Mouse (Mus musculus): ENCODE data around the gene Bmf. TPM values are rescaled to one million over a fixed set of nuclear protein-coding genes. Genes with fewer than 3 reads are reported as not detected.

Bmf gene
- polyA plus RNA-seq, 1 experiment from 2014 or later: 6.7 TPM

- Histone ChIP-seq H3K4me3 (ENCODE audit: low read length) (peak overlapping the region; percentile 23), H3K27ac (ENCODE audit: low read length) (peak overlapping the region; percentile 97), H3K27me3 (ENCODE audit: control insufficient read depth, insufficient read depth, low read depth, low read length) (no peaks in the 10 kb centered on the region), H3K4me2 (ENCODE audit: low read depth, low read length) (peak overlapping the region; percentile 89), H3K4me1 (replicated peaks; ENCODE audit: control insufficient read depth, insufficient read depth, low read length) (peaks cover 71% of the 10 kb centered on the region), H3K9me3 (ENCODE audit: control insufficient read depth, low read length) (no peaks in the 10 kb centered on the region), H3K9ac (ENCODE audit: low read length) (peak overlapping the region; percentile 59), H3K36me3 (ENCODE audit: control insufficient read depth, insufficient read depth, low read length) (no peaks in the 10 kb centered on the region)
- 54% methylated on average over 3 of the region's 3 CpGs for WGBS
- ATAC-seq (ENCODE audit: low read depth): no peak
These were observed 2.7 kb downstream of the Bmf start for GRCm38 (mm10) chr2:118546798-118547165.

- Histone ChIP-seq H3K27ac (ENCODE audit: low read length) (peak overlapping the region; percentile 97), H3K9me3 (ENCODE audit: control insufficient read depth, low read length) (no peaks in the 10 kb centered on the region), H3K9ac (ENCODE audit: low read length) (peak overlapping the region; percentile 59), H3K4me1 (replicated peaks; ENCODE audit: control insufficient read depth, insufficient read depth, low read length) (peaks cover 74% of the 10 kb centered on the region), H3K4me3 (ENCODE audit: low read length) (peak overlapping the region; percentile 23), H3K36me3 (ENCODE audit: control insufficient read depth, insufficient read depth, low read length) (no peaks in the 10 kb centered on the region), H3K4me2 (ENCODE audit: low read depth, low read length) (peak overlapping the region; percentile 89), H3K27me3 (ENCODE audit: control insufficient read depth, insufficient read depth, low read depth, low read length) (no peaks in the 10 kb centered on the region)
- no peak for ATAC-seq (ENCODE audit: low read depth)
- 26% methylated on average over 5 of the region's 5 CpGs for WGBS
These were observed 3.2 kb downstream of the Bmf start for GRCm38 (mm10) chr2:118546104-118546797.

GRCm38 (mm10) chr2:118545242-118546103 lies 4.0 kb downstream of the Bmf start:
- Histone ChIP-seq H3K9me3 (ENCODE audit: control insufficient read depth, low read length) (no peaks in the 10 kb centered on the region), H3K9ac (ENCODE audit: low read length) (peak overlapping the region; percentile 58), H3K27ac (ENCODE audit: low read length) (peak overlapping the region; percentile 97), H3K4me1 (replicated peaks; ENCODE audit: control insufficient read depth, insufficient read depth, low read length) (peaks cover 82% of the 10 kb centered on the region), H3K36me3 (ENCODE audit: control insufficient read depth, insufficient read depth, low read length) (no peaks in the 10 kb centered on the region), H3K27me3 (ENCODE audit: control insufficient read depth, insufficient read depth, low read depth, low read length) (no peaks in the 10 kb centered on the region), H3K4me2 (ENCODE audit: low read depth, low read length) (peak overlapping the region; percentile 89), H3K4me3 (ENCODE audit: low read length) (peak overlapping the region; percentile 23)
- WGBS: 15% methylated on average over 23 of the region's 23 CpGs
- peak; percentile 6; the same call in 1 of the 2 replicates for ATAC-seq (ENCODE audit: low read depth)

GRCm38 (mm10) chr2:118543893-118544799 lies 5.3 kb downstream of the Bmf start:
- 4% methylated on average over 22 of the region's 23 CpGs for WGBS
- Histone ChIP-seq H3K4me2 (ENCODE audit: low read depth, low read length) (peak overlapping the region; percentile 89), H3K27me3 (ENCODE audit: control insufficient read depth, insufficient read depth, low read depth, low read length) (no peaks in the 10 kb centered on the region), H3K9ac (ENCODE audit: low read length) (peak overlapping the region; percentile 59), H3K4me3 (ENCODE audit: low read length) (peak overlapping the region; percentile 45), H3K36me3 (ENCODE audit: control insufficient read depth, insufficient read depth, low read length) (no peaks in the 10 kb centered on the region), H3K4me1 (replicated peaks; ENCODE audit: control insufficient read depth, insufficient read depth, low read length) (peaks cover 94% of the 10 kb centered on the region), H3K27ac (ENCODE audit: low read length) (peak overlapping the region; percentile 97), H3K9me3 (ENCODE audit: control insufficient read depth, low read length) (no peaks in the 10 kb centered on the region)
- ATAC-seq (ENCODE audit: low read depth): peak; percentile 80

GRCm38 (mm10) chr2:118542971-118543573 lies 6.4 kb downstream of the Bmf start:
- Histone ChIP-seq H3K4me2 (ENCODE audit: low read depth, low read length) (no peak overlapping the region), H3K9me3 (ENCODE audit: control insufficient read depth, low read length) (no peaks in the 10 kb centered on the region), H3K27ac (ENCODE audit: low read length) (peak overlapping the region; percentile 97), H3K9ac (ENCODE audit: low read length) (peak overlapping the region; percentile 40), H3K4me3 (ENCODE audit: low read length) (no peak overlapping the region), H3K4me1 (replicated peaks; ENCODE audit: control insufficient read depth, insufficient read depth, low read length) (peaks cover 88% of the 10 kb centered on the region), H3K27me3 (ENCODE audit: control insufficient read depth, insufficient read depth, low read depth, low read length) (no peaks in the 10 kb centered on the region), H3K36me3 (ENCODE audit: control insufficient read depth, insufficient read depth, low read length) (0 out of 2 replicates have a peak, but pooled peaks cover 2% of the 10 kb centered on the region)
- 80% methylated on average over 1 of the region's 1 CpGs for WGBS
- no peak for ATAC-seq (ENCODE audit: low read depth)

- Histone ChIP-seq H3K27me3 (ENCODE audit: control insufficient read depth, insufficient read depth, low read depth, low read length) (no peaks in the 10 kb centered on the region), H3K36me3 (ENCODE audit: control insufficient read depth, insufficient read depth, low read length) (0 out of 2 replicates have a peak, but pooled peaks cover 2% of the 10 kb centered on the region), H3K4me2 (ENCODE audit: low read depth, low read length) (no peak overlapping the region), H3K4me3 (ENCODE audit: low read length) (no peak overlapping the region), H3K4me1 (replicated peaks; ENCODE audit: control insufficient read depth, insufficient read depth, low read length) (peaks cover 84% of the 10 kb centered on the region), H3K9me3 (ENCODE audit: control insufficient read depth, low read length) (no peaks in the 10 kb centered on the region), H3K9ac (ENCODE audit: low read length) (no peak overlapping the region), H3K27ac (ENCODE audit: low read length) (0 out of 2 replicates have a peak overlapping the region, but pooled peaks have one; percentile 98)
- 79% methylated on average over 3 of the region's 3 CpGs for WGBS
- no peak for ATAC-seq (ENCODE audit: low read depth)
These were observed 7.8 kb downstream of the Bmf start for GRCm38 (mm10) chr2:118541716-118542115.

- H3K4me1 ChIP-seq (replicated peaks; ENCODE audit: control insufficient read depth, insufficient read depth, low read length): peaks cover 81% of the 10 kb centered on the region
- 3% methylated on average over 6 of the region's 6 CpGs for WGBS
- no peaks in the 10 kb centered on the region for H3K27me3 ChIP-seq (ENCODE audit: control insufficient read depth, insufficient read depth, low read depth, low read length)
- peak; percentile 63 for ATAC-seq (ENCODE audit: low read depth)
- peak overlapping the region; percentile 31 for H3K9ac ChIP-seq (ENCODE audit: low read length)
- peak overlapping the region; percentile 34 for H3K4me2 ChIP-seq (ENCODE audit: low read depth, low read length)
- peak overlapping the region; percentile 98 for H3K27ac ChIP-seq (ENCODE audit: low read length)
- 0 out of 2 replicates have a peak, but pooled peaks cover 2% of the 10 kb centered on the region for H3K36me3 ChIP-seq (ENCODE audit: control insufficient read depth, insufficient read depth, low read length)
- H3K9me3 ChIP-seq (ENCODE audit: control insufficient read depth, low read length): no peaks in the 10 kb centered on the region
- H3K4me3 ChIP-seq (ENCODE audit: low read length): no peak overlapping the region
These were observed 8.8 kb downstream of the Bmf start for GRCm38 (mm10) chr2:118540691-118541117.

GRCm38 (mm10) chr2:118539881-118540516 lies 9.5 kb downstream of the Bmf start:
- Histone ChIP-seq H3K9me3 (ENCODE audit: control insufficient read depth, low read length) (no peaks in the 10 kb centered on the region), H3K9ac (ENCODE audit: low read length) (peak overlapping the region; percentile 34), H3K4me2 (ENCODE audit: low read depth, low read length) (0 out of 2 replicates have a peak overlapping the region, but pooled peaks have one; percentile 34), H3K27ac (ENCODE audit: low read length) (peak overlapping the region; percentile 98), H3K36me3 (ENCODE audit: control insufficient read depth, insufficient read depth, low read length) (0 out of 2 replicates have a peak, but pooled peaks cover 2% of the 10 kb centered on the region), H3K4me1 (replicated peaks; ENCODE audit: control insufficient read depth, insufficient read depth, low read length) (peaks cover 74% of the 10 kb centered on the region), H3K4me3 (ENCODE audit: low read length) (no peak overlapping the region), H3K27me3 (ENCODE audit: control insufficient read depth, insufficient read depth, low read depth, low read length) (no peaks in the 10 kb centered on the region)
- ATAC-seq (ENCODE audit: low read depth): peak; percentile 10; the same call in 1 of the 2 replicates
- WGBS: 23% methylated on average over 9 of the region's 9 CpGs
